ENCODE assay signal across 11 mouse cellular contexts in genomic region chr8:109247875-109248274, GRCm38 (mm10).
DNase-seq lines count a peak whose midpoint lies in the region; ATAC-seq and TF ChIP-seq lines count a peak whose summit lies in the region.
"Had no signal": no experiment of that assay in that cellular context is flagged by ENCODE, and none has a peak within 500 bp of the region (broad histone marks: within the 10 kb centered on the region; RNA-seq: fewer than 3 reads in every experiment).

No protein-coding gene starts in this region.

- no peak; the same call in 1 of the 2 replicates for TF ChIP-seq CTCF in kidney, postnatal 0 days (IDR thresholded peaks at IDR 0.05; ENCODE audit: low read depth)
- peak; percentile 74 for TF ChIP-seq CTCF in midbrain, postnatal 0 days (IDR thresholded peaks at IDR 0.05)

- 86% methylated on average over 6 of the region's 6 CpGs for WGBS in kidney, postnatal 0 days
- 88% methylated on average over 6 of the region's 6 CpGs for WGBS in kidney, embryonic 15.5 days
- WGBS in midbrain, postnatal 0 days, result 25% methylated on average over 6 of the region's 6 CpGs

- H3K27me3 ChIP-seq in kidney, postnatal 0 days (ENCODE audit: insufficient read depth, low read length), result no peaks in the 10 kb centered on the region
- H3K27me3 ChIP-seq in kidney, embryonic 15.5 days, result no peaks in the 10 kb centered on the region
- no peaks in the 10 kb centered on the region for H3K27me3 ChIP-seq in midbrain, postnatal 0 days (ENCODE audit: insufficient read depth, low read length)

- no peaks in the 10 kb centered on the region for H3K36me3 ChIP-seq in kidney, postnatal 0 days (ENCODE audit: insufficient read depth, low read length)
- H3K36me3 ChIP-seq in kidney, embryonic 15.5 days, result no peaks in the 10 kb centered on the region
- no peaks in the 10 kb centered on the region for H3K36me3 ChIP-seq in midbrain, postnatal 0 days (ENCODE audit: insufficient read depth, low read length)

- no peaks in the 10 kb centered on the region for H3K9me3 ChIP-seq in kidney, postnatal 0 days (replicated peaks; ENCODE audit: low read length)
- H3K9me3 ChIP-seq in kidney, embryonic 15.5 days (replicated peaks), result no peaks in the 10 kb centered on the region
- no peaks in the 10 kb centered on the region for H3K9me3 ChIP-seq in midbrain, postnatal 0 days (ENCODE audit: low read length)

- no peak overlapping the region for H3K4me2 ChIP-seq in kidney, postnatal 0 days (ENCODE audit: low read length)
- no peak overlapping the region for H3K4me2 ChIP-seq in kidney, embryonic 15.5 days
- peak overlapping the region; percentile 60 for H3K4me2 ChIP-seq in midbrain, postnatal 0 days (ENCODE audit: low read depth, low read length, poor library complexity, severe bottlenecking)

- DNase-seq in kidney, postnatal 0 days (ENCODE audit: low spot score), result peak; percentile 9
- peak; percentile 5 for DNase-seq in NIH3T3 (ENCODE audit: low read depth)
- DNase-seq in frontal cortex, adult 2 months (ENCODE audit: extremely low spot score in 1 of 2, low spot score in 1 of 2), result peak; percentile 26 to 59
- peak; percentile 87 for DNase-seq in midbrain, postnatal 0 days (ENCODE audit: low spot score)
- DNase-seq in cerebellum, adult 11 months, result no peak
- DNase-seq in urinary bladder, adult 18-20 months (ENCODE audit: low spot score in 2 of 2), result no peak
- no peak for DNase-seq in spleen, postnatal 10 days (ENCODE audit: low spot score in 2 of 2)

- no peak for ATAC-seq in kidney, postnatal 0 days (replicated peaks; ENCODE audit: low FRiP score, low read depth)
- no peak for ATAC-seq in kidney, embryonic 15.5 days (replicated peaks; ENCODE audit: low FRiP score)
- ATAC-seq in midbrain, postnatal 0 days (ENCODE audit: low FRiP score), result peak; percentile 48; the same call in 1 of the 2 replicates
- ATAC-seq: CD4-positive, CD25-positive, alpha-beta regulatory T cell, adult 4 months; inflammation-experienced regulatory T-cells, adult 6 months had no signal

- no peaks in the 10 kb centered on the region for H3K4me1 ChIP-seq in kidney, postnatal 0 days (replicated peaks; ENCODE audit: insufficient read depth, low read length)
- H3K4me1 ChIP-seq in kidney, embryonic 15.5 days, result no peaks in the 10 kb centered on the region
- H3K4me1 ChIP-seq in midbrain, postnatal 0 days (ENCODE audit: insufficient read depth, low read length), result no peaks in the 10 kb centered on the region

- H3K27ac ChIP-seq in kidney, postnatal 0 days, result no peak overlapping the region
- no peak overlapping the region for H3K27ac ChIP-seq in kidney, embryonic 15.5 days
- peak overlapping the region; percentile 78 for H3K27ac ChIP-seq in midbrain, postnatal 0 days (ENCODE audit: low read depth, low read length)
- H3K27ac ChIP-seq: liver, embryonic 14.5 days had no signal

- no peak overlapping the region for H3K9ac ChIP-seq in kidney, postnatal 0 days (ENCODE audit: low read depth, low read length)
- H3K9ac ChIP-seq in kidney, embryonic 15.5 days, result no peak overlapping the region
- peak overlapping the region; percentile 67 for H3K9ac ChIP-seq in midbrain, postnatal 0 days (replicated peaks; ENCODE audit: low read length, poor library complexity, severe bottlenecking)
- H3K9ac ChIP-seq: liver, embryonic 14.5 days had no signal

- no peak overlapping the region for H3K4me3 ChIP-seq in kidney, postnatal 0 days (replicated peaks; ENCODE audit: low read depth, low read length)
- no peak overlapping the region for H3K4me3 ChIP-seq in kidney, embryonic 15.5 days (replicated peaks)
- peak overlapping the region; percentile 43 for H3K4me3 ChIP-seq in midbrain, postnatal 0 days (ENCODE audit: low read depth, low read length)

Comparison
In these comparisons a context has a peak if more than half of its experiments do, and no peak if none do; other contexts are left out.
1. DNase-seq: peak in kidney, postnatal 0 days (single experiment), NIH3T3 (single experiment), frontal cortex, adult 2 months (2 of 2) and midbrain, postnatal 0 days (single experiment); none in cerebellum, adult 11 months (single experiment), urinary bladder, adult 18-20 months (0 of 2) and spleen, postnatal 10 days (0 of 2).